Mouse (Mus musculus) lung, postnatal 10 days (tissue): ENCODE data around the gene Mettl7a1.
"Not testable (repeated sequence)": the region's sequence is repeated elsewhere in the genome, so short reads cannot be mapped to it uniquely, and the experiment has no call there.

Experiments used
- DNase-seq: peaks from one replicate; pipeline ENCODE4 v3.0.0; 2021

Gene Mettl7a1

DNA sequence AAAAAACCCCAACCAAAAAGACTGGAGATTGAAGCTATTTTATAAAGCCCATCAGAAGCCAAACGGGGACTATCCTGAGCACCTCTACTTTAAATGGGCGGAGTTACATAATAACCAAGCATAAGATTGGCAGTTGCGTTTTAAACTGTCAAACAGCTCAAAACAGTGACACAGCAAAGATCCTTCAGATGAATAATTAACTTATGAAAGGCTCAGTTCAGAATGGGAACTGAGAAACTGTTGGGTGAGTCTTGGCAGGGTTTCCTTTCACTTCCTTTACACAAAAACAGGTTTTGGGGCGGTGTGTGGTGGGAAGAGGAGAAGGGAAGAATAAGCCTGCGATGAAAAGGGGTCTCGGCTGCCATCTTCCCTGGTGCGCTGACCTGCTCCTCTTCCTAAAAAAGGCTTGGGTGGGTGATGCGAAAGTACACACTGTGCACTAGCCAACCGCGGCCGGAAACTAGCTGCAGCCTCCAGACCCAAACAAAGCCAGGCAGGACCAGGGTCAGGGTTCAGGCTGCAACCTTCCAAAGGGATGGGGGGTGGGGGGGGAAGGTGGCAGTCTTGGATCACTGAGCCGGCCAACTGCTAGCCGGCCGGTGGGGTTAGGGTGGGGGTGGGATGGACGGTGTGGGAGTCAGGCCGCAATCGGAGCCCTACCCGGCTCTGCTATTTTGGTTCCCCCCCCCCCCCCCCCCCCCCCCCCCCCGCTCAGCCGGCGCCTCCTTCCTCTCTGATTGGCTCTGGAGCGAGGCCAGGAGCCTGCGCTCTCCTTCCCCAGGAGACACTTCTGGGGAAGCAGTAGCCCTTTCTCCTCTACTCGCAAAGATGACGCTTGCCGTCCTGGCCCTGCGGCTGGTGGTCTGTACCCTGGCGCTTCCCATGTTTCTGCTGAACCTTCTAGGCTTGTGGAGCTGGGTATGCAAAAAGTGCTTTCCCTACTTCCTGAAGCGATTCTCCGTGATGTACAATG, at the start of gene Mettl7a1:
Mettl7a1 (plus strand) TSS at position 122 of the 973 bp plus-strand sequence.
- DNase-seq, result peak; percentile 89

GRCm38 (mm10) chr15:100256386-100256785, 47.6 kb upstream of the Mettl7a1 start:
- no peak for DNase-seq

DNA sequence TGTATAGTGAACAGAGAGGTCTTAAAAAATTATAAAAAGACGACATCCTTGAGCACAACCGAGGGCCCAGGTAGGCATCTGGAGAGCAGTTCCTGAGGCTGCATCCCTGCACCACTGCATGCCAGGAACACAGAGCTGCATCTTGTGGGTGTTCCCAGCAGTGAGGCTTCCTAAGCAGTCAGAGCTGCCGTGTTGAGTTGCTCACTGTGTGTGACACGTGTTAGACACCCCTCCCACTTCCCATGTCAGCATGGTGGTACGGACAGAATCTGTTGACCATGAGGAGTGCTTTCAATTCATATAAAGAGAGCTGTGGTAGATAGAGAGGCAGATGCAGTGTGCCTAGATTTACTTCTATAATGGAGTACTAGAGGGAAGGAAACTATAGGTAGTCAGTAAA, 46.6 kb upstream of the Mettl7a1 start:
- no peak for DNase-seq

DNA sequence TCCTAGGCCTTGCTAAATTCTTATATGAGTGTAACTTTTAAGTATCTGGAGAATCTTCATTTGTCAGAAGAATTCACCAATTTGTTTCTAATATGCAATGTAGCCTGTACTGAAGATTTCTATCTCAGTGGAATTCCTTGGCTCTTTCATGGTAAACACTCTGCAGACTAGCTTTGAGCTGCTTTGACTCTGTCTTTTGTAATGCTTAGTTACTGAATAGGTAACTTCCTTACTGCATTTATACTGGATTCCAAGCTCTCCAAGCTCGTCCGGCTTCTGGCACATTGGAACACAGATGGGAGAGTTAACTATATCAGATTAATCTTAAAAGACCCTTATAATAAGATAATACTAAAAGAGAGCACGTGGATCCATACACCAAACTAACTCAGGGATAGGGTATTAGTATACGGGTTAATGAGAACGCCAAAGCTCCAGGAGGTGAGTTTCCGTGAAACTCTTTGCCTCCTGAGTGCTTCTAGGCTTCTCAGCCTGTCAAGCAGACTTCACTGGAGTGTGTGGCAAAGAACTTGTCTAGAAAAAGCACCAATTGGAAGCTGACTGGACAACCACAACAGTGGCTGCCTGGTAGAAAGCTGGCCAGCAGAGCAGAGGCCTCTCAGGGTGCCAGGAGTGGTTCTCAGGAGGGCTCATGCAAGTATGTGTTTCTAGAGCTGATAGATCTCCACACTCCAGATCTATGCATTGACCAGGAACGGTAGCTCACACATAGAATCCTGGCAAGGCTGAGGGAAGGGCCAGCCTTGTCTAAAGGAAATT, 45.1 kb upstream of the Mettl7a1 start:
- DNase-seq, result peak; percentile 27

- DNase-seq, result not testable (repeated sequence)
These were observed 43.6 kb upstream of the Mettl7a1 start for GRCm38 (mm10) chr15:100260351-100260750.

- peak; percentile 23 for DNase-seq
These were observed 40.6 kb upstream of the Mettl7a1 start for GRCm38 (mm10) chr15:100263246-100263905.

GRCm38 (mm10) chr15:100265586-100266325, 38.2 kb upstream of the Mettl7a1 start:
- no peak for DNase-seq

DNA sequence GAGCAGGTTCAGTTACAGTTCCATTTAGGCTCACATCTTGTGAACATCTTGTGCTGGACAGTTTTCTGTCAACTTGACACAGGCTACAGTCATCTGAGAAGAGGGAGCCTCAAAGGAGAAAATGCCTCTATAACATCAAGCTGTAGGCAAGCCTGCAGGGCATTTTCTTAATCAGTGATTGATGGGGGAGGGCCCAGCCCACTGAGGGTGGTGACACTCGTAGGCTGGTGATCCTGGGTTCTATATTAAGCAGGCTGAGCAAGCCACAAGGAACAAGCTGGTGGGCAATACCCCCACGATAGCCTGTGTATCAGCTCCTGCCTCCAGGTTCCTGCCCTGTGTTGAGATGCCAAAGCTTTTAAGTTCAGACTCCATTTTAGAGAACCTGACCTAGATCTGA, 35.0 kb upstream of the Mettl7a1 start:
- DNase-seq, result no peak

GRCm38 (mm10) chr15:100269776-100270175, 34.2 kb upstream of the Mettl7a1 start:
- DNase-seq, result no peak

DNA sequence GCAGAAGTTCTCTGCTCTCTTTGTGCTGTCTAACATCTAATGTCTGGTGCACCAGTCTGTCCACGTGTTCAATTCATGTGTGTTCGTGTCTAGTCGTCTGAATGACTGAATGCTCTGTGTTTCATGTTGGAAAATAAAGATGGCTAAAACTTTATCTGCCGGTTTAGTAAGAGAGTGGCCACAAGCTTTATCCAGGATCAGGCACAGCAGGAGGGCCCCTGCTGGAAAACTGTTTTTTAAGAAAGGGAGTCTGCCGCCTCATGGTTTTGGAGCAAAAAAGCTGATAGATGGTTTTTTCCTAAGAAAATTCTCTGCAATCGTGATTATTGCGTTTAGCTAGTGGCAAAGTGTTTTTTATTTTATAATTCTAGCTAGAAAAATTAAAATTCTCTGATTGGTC, 33.3 kb upstream of the Mettl7a1 start:
- not testable (repeated sequence) for DNase-seq

DNA sequence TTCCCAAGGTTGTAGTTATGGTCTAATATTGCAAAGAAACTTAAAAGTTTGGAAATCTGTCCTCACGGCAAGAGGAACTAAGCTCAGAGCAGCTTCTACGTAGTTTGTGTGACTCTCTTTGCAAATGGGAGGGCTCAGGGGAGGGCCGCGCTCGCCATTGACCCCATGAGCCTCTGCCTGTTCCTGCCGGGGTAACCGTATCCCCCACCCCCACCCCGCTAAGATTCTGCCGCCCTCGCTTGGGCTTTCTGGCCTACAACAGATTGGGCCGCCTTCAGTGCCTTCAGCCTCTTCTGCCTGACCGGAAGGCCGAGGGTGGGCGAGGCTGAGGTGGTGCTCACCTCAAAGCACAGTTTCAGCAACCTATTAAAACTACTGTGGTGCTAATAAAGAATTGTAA, 32.5 kb upstream of the Mettl7a1 start:
- no peak for DNase-seq

DNA sequence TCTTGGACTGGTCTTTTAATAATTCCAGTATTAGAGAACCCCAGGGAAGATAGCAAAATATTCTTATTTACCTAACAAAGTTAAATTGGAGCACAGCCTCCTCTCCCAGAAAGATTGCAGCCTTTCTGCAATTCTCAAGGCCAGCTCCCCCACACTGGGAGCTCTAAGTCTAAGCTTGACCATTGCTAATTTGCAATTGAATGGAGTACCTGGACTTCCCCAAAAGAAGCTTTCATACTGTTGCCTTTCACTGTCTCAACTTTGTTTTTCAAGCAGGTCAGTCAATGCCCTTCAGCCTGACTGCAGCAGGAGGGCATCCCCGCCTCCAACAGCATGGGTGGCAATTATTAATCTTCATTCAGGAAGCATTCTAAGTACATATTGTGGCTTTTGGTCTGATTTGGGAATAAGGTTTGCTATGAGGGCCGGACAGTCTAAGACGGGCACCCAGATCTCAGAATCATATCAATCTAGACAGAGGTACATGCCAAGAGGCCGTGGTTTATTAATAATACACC, 30.1 kb upstream of the Mettl7a1 start:
- not testable (repeated sequence) for DNase-seq

DNA sequence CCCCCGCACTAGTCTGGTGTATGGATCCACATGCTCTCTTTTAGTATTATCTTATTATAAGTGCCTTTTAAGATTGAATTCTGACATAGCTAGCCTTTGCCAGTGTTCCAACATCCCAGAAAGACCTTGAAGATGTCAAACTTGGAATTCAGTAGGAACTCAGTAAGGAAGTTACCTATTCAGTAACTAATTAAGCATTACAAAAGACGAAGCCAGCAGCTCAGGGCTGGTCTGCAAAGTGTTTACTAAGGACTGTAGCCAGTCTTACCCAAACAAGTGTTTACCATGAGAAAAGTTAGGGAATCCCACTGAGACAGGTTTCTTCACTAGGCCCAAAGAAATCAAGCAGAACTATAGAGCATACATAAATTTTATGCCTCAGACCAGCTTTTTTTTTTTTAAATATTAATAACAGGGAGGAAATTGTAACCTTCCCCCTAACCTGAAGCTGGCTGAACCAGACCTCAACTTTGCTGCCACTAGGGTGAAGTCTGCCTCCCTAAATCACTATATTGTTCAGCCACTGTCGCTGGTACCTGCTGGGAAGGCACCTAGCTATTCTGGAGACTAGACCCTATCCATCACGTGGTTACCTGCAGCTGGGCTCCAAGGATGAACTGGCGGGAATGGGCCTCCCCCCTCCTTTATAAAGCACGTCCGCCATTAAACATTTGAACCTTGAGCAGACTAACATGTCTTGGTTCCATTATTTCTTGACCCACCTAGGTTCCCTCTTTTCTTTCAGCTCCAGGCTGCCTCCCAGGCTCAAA, 29.0 kb upstream of the Mettl7a1 start:
- DNase-seq, result no peak

GRCm38 (mm10) chr15:100276403-100276802, 27.5 kb upstream of the Mettl7a1 start:
- DNase-seq, result no peak

- DNase-seq, result no peak
These were observed 26.4 kb upstream of the Mettl7a1 start for GRCm38 (mm10) chr15:100277586-100277985.

- no peak for DNase-seq
These were observed 23.3 kb upstream of the Mettl7a1 start, which contains the start of gene Tmprss12 for GRCm38 (mm10) chr15:100280626-100281025. Tmprss12 (plus strand) TSS chr15:100280837.

GRCm38 (mm10) chr15:100288980-100289379, 15.0 kb upstream of the Mettl7a1 start:
- DNase-seq, result no peak

GRCm38 (mm10) chr15:100290858-100291257, 13.1 kb upstream of the Mettl7a1 start:
- no peak for DNase-seq

DNA sequence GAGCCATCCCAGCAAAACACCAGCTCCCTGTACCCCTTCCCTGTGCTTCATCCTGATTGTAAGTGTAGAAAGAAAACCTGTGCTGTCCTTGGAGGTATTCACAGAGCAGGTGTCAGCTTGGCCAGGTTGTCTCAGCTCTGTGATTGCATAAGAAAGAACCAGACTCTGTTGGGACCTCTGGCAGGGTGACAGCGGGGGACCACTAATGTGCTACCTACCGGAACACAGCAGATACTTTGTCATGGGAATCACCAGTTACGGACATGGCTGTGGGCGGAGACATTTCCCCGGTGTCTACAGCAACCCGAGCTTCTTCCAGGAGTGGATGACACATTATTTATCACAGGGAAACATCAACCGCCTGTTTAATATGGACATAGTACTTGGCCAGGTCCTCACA, 11.6 kb upstream of the Mettl7a1 start:
- no peak for DNase-seq

DNA sequence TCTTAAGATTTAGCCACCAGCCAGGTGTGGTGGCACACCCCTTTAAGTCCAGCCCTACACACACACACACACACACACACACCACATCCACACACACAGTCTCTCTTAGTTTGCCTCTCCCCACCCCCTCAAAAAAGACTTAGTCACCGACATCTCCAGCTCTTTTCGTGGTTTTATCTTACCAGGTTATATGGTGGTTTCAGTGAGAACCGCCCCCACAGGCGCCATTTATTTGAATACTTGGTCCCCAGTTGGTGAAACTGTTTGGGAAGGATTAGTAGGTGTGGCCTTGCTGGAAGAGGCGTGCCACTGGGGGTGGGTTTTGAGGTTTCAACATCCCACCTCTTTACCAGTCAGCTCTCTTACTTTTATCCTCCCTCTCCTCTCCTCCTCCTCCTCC, 6.1 kb upstream of the Mettl7a1 start:
- no peak for DNase-seq

- DNase-seq, result no peak
These were observed 3.4 kb upstream of the Mettl7a1 start for GRCm38 (mm10) chr15:100300499-100300898.
